Mouse (Mus musculus): ENCODE data around the gene Gp2.

- TF ChIP-seq CTCF (IDR thresholded peaks at IDR 0.05; ENCODE audit: extremely low read depth, insufficient read depth, insufficient read length, insufficient replicate concordance) (no peak), POLR2A (IDR thresholded peaks at IDR 0.05; ENCODE audit: low read depth, low read length) (no peak)
Observed at GRCm38 (mm10) chr7:119479256-119479655, 20.2 kb upstream of the Gp2 start, which contains the start of gene Umod.
